Mouse (Mus musculus) erythroblast, embryonic 14.5 days (primary cell): ENCODE measurements around the gene Smim23. TPM values are rescaled to one million over a fixed set of nuclear protein-coding genes. Genes with fewer than 3 reads are reported as not detected.

Experiments used
- H3K27me3 ChIP-seq: 2 replicates; pipeline ENCODE4 v1.6.1; 2012; ENCODE audit warnings: inconsistent platforms; ENCODE audit not compliant: control insufficient read depth
- H3K36me3 ChIP-seq: 2 replicates; pipeline ENCODE4 v1.6.1; 2012; ENCODE audit warnings: mild to moderate bottlenecking, inconsistent platforms; ENCODE audit not compliant: control insufficient read depth
- H3K4me1 ChIP-seq: 2 replicates; pipeline ENCODE4 v1.6.1; 2012; ENCODE audit warnings: inconsistent platforms; ENCODE audit not compliant: control insufficient read depth
- H3K4me3 ChIP-seq: replicated peaks from 2 replicates; pipeline ENCODE3; 2012; ENCODE audit warnings: moderate library complexity, mild to moderate bottlenecking, inconsistent platforms
- H3K9me3 ChIP-seq: 2 replicates; pipeline ENCODE4 v1.6.1; 2012; ENCODE audit warnings: low read length, inconsistent platforms, mixed read lengths; ENCODE audit not compliant: control insufficient read depth
- GATA1 ChIP-seq: IDR thresholded peaks from 2 replicates; pipeline ENCODE4 v1.6.1; 2012; ENCODE audit warnings: low read length, inconsistent platforms, mixed read lengths
- TAL1 ChIP-seq: IDR thresholded peaks from 3 replicates; pipeline ENCODE4 v1.6.1; 2012; ENCODE audit warnings: low read length, inconsistent platforms, mixed read lengths
- polyA plus RNA-seq: library from polyadenylated mRNA; stranded (reverse); fragments of >175 nt; gene quantifications from 2 replicates; pipeline ENCODE4 v1.2.3, GENCODE M21; 2012

Smim23 gene
- polyA plus RNA-seq, 1 experiment, result not detected

DNA sequence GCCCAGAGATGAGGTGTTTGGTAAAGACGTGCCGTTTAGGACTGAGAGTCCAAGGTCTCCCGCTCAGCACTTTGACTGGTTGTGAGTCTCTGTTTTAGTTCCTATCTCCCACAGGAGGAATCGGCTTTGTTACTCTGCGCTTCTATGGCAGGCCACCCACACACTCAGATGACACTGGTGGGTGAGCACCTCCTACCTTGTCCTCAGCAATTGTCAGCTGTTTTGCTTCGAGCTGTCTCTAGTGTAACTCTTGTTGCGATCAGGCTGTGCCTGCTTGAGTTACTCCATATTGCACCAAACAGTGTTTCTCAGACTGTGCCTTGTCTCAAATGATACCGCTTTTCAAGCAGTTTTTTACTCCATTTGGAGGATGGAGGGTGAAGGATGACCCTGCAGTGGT lies 10.1 kb downstream of the Smim23 start:
- no peak for TF ChIP-seq GATA1
- no peak for TF ChIP-seq TAL1
- Histone ChIP-seq H3K4me3 (no peak overlapping the region), H3K9me3 (no peaks in the 10 kb centered on the region), H3K27me3 (no peaks in the 10 kb centered on the region), H3K4me1 (no peaks in the 10 kb centered on the region), H3K36me3 (no peaks in the 10 kb centered on the region)

GRCm38 (mm10) chr11:32809091-32809490 lies 15.3 kb downstream of the Smim23 start:
- no peaks in the 10 kb centered on the region for H3K36me3 ChIP-seq
- H3K27me3 ChIP-seq, result no peaks in the 10 kb centered on the region
- H3K9me3 ChIP-seq, result no peaks in the 10 kb centered on the region
- TF ChIP-seq TAL1, result no peak
- TF ChIP-seq GATA1, result no peak
- no peaks in the 10 kb centered on the region for H3K4me1 ChIP-seq
- no peak overlapping the region for H3K4me3 ChIP-seq

GRCm38 (mm10) chr11:32805958-32806357 lies 18.4 kb downstream of the Smim23 start:
- TF ChIP-seq TAL1 (no peak), GATA1 (no peak)
- Histone ChIP-seq H3K36me3 (no peaks in the 10 kb centered on the region), H3K4me3 (no peak overlapping the region), H3K27me3 (no peaks in the 10 kb centered on the region), H3K9me3 (no peaks in the 10 kb centered on the region), H3K4me1 (no peaks in the 10 kb centered on the region)

- Histone ChIP-seq H3K36me3 (no peaks in the 10 kb centered on the region), H3K4me3 (no peak overlapping the region), H3K4me1 (no peaks in the 10 kb centered on the region), H3K27me3 (no peaks in the 10 kb centered on the region), H3K9me3 (no peaks in the 10 kb centered on the region)
- TF ChIP-seq TAL1 (no peak), GATA1 (no peak)
Observed at GRCm38 (mm10) chr11:32803658-32804057, 20.7 kb downstream of the Smim23 start.

- Histone ChIP-seq H3K27me3 (no peaks in the 10 kb centered on the region), H3K9me3 (no peaks in the 10 kb centered on the region), H3K4me3 (no peak overlapping the region), H3K36me3 (no peaks in the 10 kb centered on the region), H3K4me1 (no peaks in the 10 kb centered on the region)
- TF ChIP-seq TAL1 (no peak), GATA1 (no peak)
Observed at GRCm38 (mm10) chr11:32801715-32802114, 22.7 kb downstream of the Smim23 start.

GRCm38 (mm10) chr11:32800929-32801375 lies 23.5 kb downstream of the Smim23 start:
- Histone ChIP-seq H3K4me3 (no peak overlapping the region), H3K36me3 (no peaks in the 10 kb centered on the region), H3K27me3 (no peaks in the 10 kb centered on the region), H3K9me3 (no peaks in the 10 kb centered on the region), H3K4me1 (no peaks in the 10 kb centered on the region)
- TF ChIP-seq GATA1, result no peak
- TF ChIP-seq TAL1, result no peak

- no peak for TF ChIP-seq TAL1
- no peak for TF ChIP-seq GATA1
- H3K36me3 ChIP-seq, result no peaks in the 10 kb centered on the region
- H3K4me3 ChIP-seq, result no peak overlapping the region
- no peaks in the 10 kb centered on the region for H3K9me3 ChIP-seq
- no peaks in the 10 kb centered on the region for H3K27me3 ChIP-seq
- no peaks in the 10 kb centered on the region for H3K4me1 ChIP-seq
Observed at GRCm38 (mm10) chr11:32798445-32798844, 26.0 kb downstream of the Smim23 start.

DNA sequence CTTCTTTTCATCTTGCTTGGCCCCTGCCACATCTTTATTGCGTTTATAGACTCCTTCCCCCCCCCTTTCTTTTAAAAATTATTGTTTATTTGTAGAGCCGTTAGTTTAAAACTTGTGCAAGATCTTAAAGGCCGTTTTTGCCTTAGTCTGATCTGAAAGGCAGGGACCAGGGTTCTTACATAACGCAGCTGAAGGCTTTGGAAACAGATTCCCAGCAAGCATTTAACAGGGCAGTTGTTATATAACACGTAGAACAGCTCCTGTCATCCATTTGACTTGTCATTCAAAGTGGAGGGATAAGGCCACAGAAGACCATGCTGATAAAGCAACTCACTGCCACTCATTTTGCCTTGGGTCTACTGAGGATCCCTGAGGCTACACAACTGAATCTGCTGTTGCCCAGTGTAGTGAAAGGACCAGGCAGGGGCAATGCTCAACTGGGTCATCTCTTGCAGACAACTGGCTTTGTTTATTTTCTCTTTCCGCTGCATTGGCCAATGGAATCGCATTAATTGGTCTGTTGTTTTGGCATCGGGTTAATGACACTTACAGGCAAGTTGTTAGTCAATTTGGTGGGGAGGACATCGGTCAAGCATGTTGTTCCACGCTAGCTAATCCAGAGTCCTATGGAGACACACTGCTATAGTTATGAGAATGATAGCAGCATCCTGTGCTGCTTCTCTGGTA lies 29.5 kb downstream of the Smim23 start:
- no peaks in the 10 kb centered on the region for H3K27me3 ChIP-seq
- H3K4me1 ChIP-seq, result no peaks in the 10 kb centered on the region
- TF ChIP-seq TAL1 (no peak), GATA1 (no peak)
- H3K9me3 ChIP-seq, result no peaks in the 10 kb centered on the region
- no peaks in the 10 kb centered on the region for H3K36me3 ChIP-seq
- H3K4me3 ChIP-seq, result no peak overlapping the region

DNA sequence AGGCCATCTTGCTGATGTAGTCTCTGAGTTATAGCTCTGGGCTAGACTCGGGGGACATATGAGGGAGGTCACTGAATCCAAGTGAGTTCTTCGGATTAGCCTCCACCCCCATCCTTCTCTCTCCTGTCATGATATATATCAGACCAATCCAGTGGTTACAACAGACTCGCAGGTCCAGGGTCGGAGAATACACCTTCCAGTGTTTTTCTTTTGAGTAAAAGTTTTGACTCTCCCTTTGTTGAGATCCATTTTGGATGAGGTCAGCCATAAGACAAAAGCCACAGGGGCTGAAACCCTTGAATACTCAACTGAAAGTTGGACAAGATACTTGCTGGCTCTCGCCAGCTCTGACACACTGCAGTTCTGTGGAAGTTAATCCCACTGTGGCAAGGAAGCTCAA lies 38.2 kb downstream of the Smim23 start:
- H3K27me3 ChIP-seq, result no peaks in the 10 kb centered on the region
- no peaks in the 10 kb centered on the region for H3K4me1 ChIP-seq
- no peaks in the 10 kb centered on the region for H3K9me3 ChIP-seq
- H3K4me3 ChIP-seq, result no peak overlapping the region
- TF ChIP-seq TAL1 (no peak), GATA1 (no peak)
- no peaks in the 10 kb centered on the region for H3K36me3 ChIP-seq
